Mouse (Mus musculus) liver, adult 2 months (tissue): Measurements from ENCODE around the gene Lrrfip1. TPM values are rescaled to one million over a fixed set of nuclear protein-coding genes. Genes with fewer than 3 reads are reported as not detected.

Source experiments
- DNase-seq: peaks from one replicate; pipeline ENCODE4 v3.0.0-alpha.2; 2011; ENCODE audit warnings: low read depth, low spot score; ENCODE audit errors: extremely low read depth
- H3K27ac ChIP-seq: fragments of 200-500 bp; replicated peaks from 2 replicates; pipeline ENCODE4 v1.5.1; 2012; ENCODE audit warnings: low read depth, mild to moderate bottlenecking, control low read depth, inconsistent platforms, low read length; ENCODE audit not compliant: insufficient read depth
- H3K27me3 ChIP-seq: fragments of 200-500 bp; 2 replicates; pipeline ENCODE4 v1.6.1; 2012; ENCODE audit warnings: mild to moderate bottlenecking, moderate library complexity, low read length, inconsistent platforms; ENCODE audit not compliant: control insufficient read depth, insufficient read depth
- H3K36me3 ChIP-seq: fragments of 200-500 bp; 2 replicates; pipeline ENCODE4 v1.6.1; 2012; ENCODE audit warnings: low read length, inconsistent platforms; ENCODE audit not compliant: control insufficient read depth, insufficient read depth
- H3K4me1 ChIP-seq: fragments of 200-500 bp; 2 replicates; pipeline ENCODE4 v1.6.1; 2011; ENCODE audit warnings: low read length; ENCODE audit not compliant: control insufficient read depth, insufficient read depth
- H3K4me3 ChIP-seq: fragments of 200-500 bp; 2 replicates; pipeline ENCODE4 v1.5.1; 2011; ENCODE audit warnings: low read depth, mild to moderate bottlenecking, control low read depth, low read length, moderate library complexity; ENCODE audit not compliant: insufficient read depth
- H3K79me2 ChIP-seq: fragments of 200-500 bp; 2 replicates; pipeline ENCODE4 v1.6.1; 2012; ENCODE audit warnings: inconsistent platforms, mild to moderate bottlenecking, low read length, moderate library complexity; ENCODE audit not compliant: control insufficient read depth, insufficient read depth
- H3K9ac ChIP-seq: fragments of 200-500 bp; 2 replicates; pipeline ENCODE4 v1.6.1; 2012; ENCODE audit warnings: low read depth, mild to moderate bottlenecking, control low read depth, inconsistent platforms, low read length
- CTCF ChIP-seq: fragments of 200-500 bp; IDR thresholded peaks from 2 replicates; pipeline ENCODE4 v1.5.1; 2011; ENCODE audit warnings: low read depth, low read length, control low read depth
- POLR2A ChIP-seq: fragments of 200-500 bp; IDR thresholded peaks from 2 replicates; pipeline ENCODE4 v1.6.1; 2011; ENCODE audit warnings: low read length, control low read depth; ENCODE audit not compliant: insufficient read depth; ENCODE audit errors: extremely low read depth
- WGBS: fragments of 180-500 bp; shearing (Covaris S2); methylation state at CpG from one replicate; pipeline ENCODE4 v1.1.7; 2018; 5-methylcytosine and 5-hydroxymethylcytosine counted together
- polyA plus RNA-seq: library from polyadenylated mRNA; depleted of rRNA; stranded (reverse); fragments of >200 nt; gene quantifications from 2 replicates; pipeline ENCODE4 v1.2.3, GENCODE M21; 2012
- total RNA-seq: library from RNA; depleted of rRNA; stranded (reverse); fragments of >200 nt; gene quantifications from 2 replicates; pipeline ENCODE4 v1.2.3, GENCODE M21; 2014

The Lrrfip1 gene
- total and polyA plus RNA-seq, 2 experiments: 4.8 to 22.4 TPM

DNA sequence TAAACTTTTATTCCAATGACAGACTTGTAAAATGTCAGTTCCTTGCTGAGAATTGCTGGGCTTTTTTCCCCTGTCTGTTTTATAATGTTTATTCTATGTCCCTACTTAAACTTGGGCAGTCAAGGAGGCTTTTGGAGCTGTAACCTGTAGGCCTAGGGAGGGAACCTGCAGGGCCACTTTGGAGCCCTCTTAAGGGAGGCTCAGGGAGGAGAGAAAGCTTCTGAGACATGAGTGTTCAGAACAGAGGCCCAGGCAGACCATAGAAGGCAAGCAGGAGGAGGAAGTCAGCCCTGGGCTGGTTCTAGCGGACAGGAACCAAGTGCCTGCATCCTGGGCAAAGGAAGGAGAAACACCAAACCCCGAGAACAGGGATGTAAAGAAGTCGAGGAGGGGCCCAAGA lies 56.3 kb downstream of the Lrrfip1 start:
- no peak for DNase-seq
- Histone ChIP-seq H3K36me3 (no peaks in the 10 kb centered on the region), H3K79me2 (peaks cover 22% of the 10 kb centered on the region; the same call in 1 of the 2 replicates), H3K27ac (peak overlapping the region; percentile 30), H3K9ac (peak overlapping the region; percentile 2; the same call in 1 of the 2 replicates), H3K4me1 (peaks cover 37% of the 10 kb centered on the region), H3K4me3 (peak overlapping the region; percentile 83; the same call in 1 of the 2 replicates), H3K27me3 (no peaks in the 10 kb centered on the region)
- TF ChIP-seq POLR2A: no peak
- 61% methylated on average over 3 of the region's 3 CpGs for WGBS

GRCm38 (mm10) chr1:91055744-91056143 lies 57.2 kb downstream of the Lrrfip1 start:
- TF ChIP-seq POLR2A: no peak
- no peak for TF ChIP-seq CTCF
- H3K27me3 ChIP-seq: no peaks in the 10 kb centered on the region
- H3K79me2 ChIP-seq: peaks cover 27% of the 10 kb centered on the region; the same call in 1 of the 2 replicates
- H3K27ac ChIP-seq: peak overlapping the region; percentile 95
- H3K9ac ChIP-seq: no peak overlapping the region
- H3K36me3 ChIP-seq: no peaks in the 10 kb centered on the region
- no peak overlapping the region for H3K4me3 ChIP-seq
- H3K4me1 ChIP-seq: peaks cover 38% of the 10 kb centered on the region
- no peak for DNase-seq
- WGBS: 78% methylated on average over 9 of the region's 9 CpGs

GRCm38 (mm10) chr1:91056416-91056815 lies 57.9 kb downstream of the Lrrfip1 start:
- Histone ChIP-seq H3K36me3 (no peaks in the 10 kb centered on the region), H3K9ac (peak overlapping the region; percentile 28), H3K4me1 (peaks cover 38% of the 10 kb centered on the region), H3K27ac (peak overlapping the region; percentile 95), H3K79me2 (peaks cover 32% of the 10 kb centered on the region; the same call in 1 of the 2 replicates), H3K4me3 (no peak overlapping the region), H3K27me3 (no peaks in the 10 kb centered on the region)
- 44% methylated on average over 8 of the region's 8 CpGs for WGBS
- no peak for TF ChIP-seq CTCF
- TF ChIP-seq POLR2A: no peak
- DNase-seq: peak; percentile 46

DNA sequence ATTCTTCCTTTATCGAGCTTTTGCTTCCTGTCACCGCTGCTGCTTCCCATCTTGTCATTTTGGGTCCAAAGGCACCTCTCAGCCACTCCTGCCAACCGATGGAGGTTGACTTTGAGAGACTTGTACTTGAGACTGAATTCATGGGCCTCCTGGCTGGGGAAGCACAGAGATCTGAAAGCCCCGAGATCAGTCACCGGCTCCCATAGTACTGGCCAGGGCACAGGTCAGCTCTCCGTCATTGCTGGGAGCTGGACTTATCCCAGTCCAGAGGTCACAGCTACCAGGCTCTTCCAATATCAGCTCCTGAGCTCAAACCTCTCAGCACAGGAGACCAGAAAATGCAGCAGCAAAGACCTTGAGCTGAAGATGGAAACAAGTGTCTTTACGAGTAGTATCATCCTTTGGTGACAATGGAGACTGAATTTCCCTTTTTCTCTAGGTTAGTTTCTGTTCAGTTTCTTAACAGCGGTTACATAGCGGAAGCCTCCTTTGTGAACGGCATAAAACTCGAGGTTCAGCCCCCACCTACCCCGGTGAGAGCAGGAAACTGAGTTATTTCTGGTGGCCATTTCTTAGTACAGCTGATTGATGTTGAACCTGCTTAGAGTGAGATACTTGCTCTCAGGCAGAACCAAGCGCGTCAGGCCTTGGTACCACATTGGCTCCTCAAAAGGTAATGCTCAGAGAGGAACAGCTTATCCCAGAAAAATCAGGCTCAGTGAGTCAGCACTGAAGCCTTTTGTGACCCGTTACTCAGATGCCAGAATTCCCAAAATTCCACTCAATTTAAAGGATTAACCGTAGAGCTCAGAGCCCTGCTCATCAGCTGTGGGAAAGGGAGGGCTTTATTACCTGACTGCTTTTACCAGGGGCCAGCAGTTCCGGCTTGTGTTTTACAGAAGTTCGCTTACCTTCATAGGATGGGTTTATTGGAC lies 59.0 kb downstream of the Lrrfip1 start:
- Histone ChIP-seq H3K9ac (peak overlapping the region; percentile 64), H3K4me3 (peak overlapping the region; percentile 33), H3K36me3 (no peaks in the 10 kb centered on the region), H3K4me1 (peaks cover 43% of the 10 kb centered on the region), H3K79me2 (peaks cover 43% of the 10 kb centered on the region; the same call in 1 of the 2 replicates), H3K27me3 (no peaks in the 10 kb centered on the region), H3K27ac (peak overlapping the region; percentile 95)
- no peak for TF ChIP-seq CTCF
- no peak for TF ChIP-seq POLR2A
- WGBS: 27% methylated on average over 18 of the region's 18 CpGs
- peak; percentile 92 for DNase-seq

- Histone ChIP-seq H3K36me3 (no peaks in the 10 kb centered on the region), H3K27me3 (no peaks in the 10 kb centered on the region), H3K9ac (no peak overlapping the region), H3K27ac (peak overlapping the region; percentile 95), H3K79me2 (peaks cover 48% of the 10 kb centered on the region; the same call in 1 of the 2 replicates), H3K4me1 (peaks cover 45% of the 10 kb centered on the region), H3K4me3 (no peak overlapping the region)
- WGBS: 15% methylated on average over 6 of the region's 6 CpGs
- peak; percentile 74 for DNase-seq
- no peak for TF ChIP-seq POLR2A
- no peak for TF ChIP-seq CTCF
Measured at GRCm38 (mm10) chr1:91058251-91058650, 59.7 kb downstream of the Lrrfip1 start.
